Mouse (Mus musculus): Measurements from ENCODE around the gene Stk25.

Gene Stk25

DNA sequence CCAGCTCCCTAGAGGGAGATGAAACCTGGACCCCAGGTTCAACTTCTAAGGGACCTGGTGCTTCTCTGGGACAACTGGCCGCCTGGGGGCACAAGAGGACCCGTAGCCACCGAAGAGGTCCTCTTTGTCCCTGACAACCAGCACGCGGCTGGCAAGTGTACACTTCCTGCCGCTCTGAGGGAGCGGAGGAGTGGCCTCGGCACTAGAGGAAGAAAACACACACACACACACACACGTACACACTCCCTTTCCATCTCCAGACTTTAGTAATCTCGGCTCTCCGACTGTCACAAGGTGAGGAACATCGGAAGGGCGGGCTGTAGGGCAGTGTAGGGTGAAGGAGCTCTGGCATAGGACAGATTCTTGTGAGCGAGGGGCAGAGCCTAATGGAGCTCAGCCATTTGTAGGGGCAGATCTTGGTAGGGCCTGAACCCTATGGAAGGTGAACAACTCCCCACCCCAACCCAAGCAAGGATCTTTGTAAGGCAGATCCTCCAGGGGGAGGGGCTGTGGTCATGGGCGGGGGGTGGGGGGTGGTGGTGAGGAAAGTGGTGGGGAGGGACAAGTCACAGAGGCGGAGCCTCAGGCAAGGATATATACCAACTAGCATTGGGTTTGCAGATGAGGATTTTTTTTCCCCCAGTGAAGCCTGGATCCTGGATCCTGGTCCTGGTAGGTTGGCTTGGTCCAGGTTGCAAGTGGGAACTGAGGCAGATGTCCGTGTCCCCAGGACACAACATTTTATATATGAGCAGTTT is 10.5 kb upstream of the Stk25 start:
- DNase-seq (ENCODE audit: low spot score) = peak; percentile 66

GRCm38 (mm10) chr1:93667760-93668400 is 9.4 kb upstream of the Stk25 start:
- DNase-seq (ENCODE audit: low spot score) = no peak

DNA sequence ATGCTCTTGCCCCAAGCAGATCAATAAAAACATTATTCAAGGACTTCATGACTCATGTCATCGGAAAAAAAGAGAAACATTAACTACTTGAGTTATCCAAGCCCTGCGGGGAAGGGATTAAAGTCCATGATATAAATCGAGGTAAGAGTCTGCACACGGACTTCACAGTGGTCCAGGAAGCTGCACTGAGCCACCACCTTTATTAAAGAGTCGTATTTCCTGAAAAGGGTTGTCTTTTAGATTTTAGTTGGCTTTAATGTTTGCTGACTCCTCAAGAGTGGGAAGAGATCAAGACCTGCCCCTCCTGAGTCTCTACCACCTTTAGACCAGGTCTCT is 1.5 kb downstream of the Stk25 start:
- DNase-seq (ENCODE audit: low spot score) = no peak

DNA sequence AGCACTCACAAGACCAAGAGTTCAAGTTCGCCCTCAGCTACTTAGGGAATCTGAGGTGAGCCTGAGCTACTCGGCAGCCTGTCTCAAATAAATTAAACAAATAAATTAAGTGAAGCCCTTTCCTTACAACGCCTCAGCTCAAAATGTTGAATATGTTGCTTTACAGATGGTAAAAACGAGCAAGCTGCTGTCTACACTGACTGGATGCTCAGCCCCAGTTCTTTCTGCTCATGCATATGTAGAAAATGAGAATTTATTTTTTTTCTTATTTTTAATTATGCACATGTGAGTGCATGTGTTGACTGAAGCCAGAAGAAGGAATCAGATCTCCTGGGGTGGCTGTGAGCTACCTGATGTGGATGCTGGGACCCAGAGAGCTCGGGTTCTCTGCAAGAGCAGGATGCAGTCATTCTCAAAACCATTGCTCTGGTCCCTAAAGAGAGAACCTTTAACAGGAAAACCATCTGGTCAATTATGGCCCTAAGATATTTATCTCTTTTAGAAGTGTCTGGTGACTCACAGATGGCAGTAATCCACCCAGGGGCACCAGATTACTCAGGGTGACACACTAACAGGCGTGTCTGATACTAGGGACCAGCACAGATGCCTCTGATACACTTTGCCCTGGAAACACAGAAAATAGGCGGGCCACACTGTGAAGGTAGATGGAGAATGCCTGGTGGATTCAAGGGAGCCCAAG is 2.0 kb downstream of the Stk25 start:
- DNase-seq (ENCODE audit: low spot score) = no peak

- DNase-seq (ENCODE audit: low spot score) = no peak
Observed at GRCm38 (mm10) chr1:93654798-93655197, 3.7 kb downstream of the Stk25 start.

- no peak for DNase-seq (ENCODE audit: low spot score)
Observed at GRCm38 (mm10) chr1:93654275-93654674, 4.2 kb downstream of the Stk25 start.

GRCm38 (mm10) chr1:93649604-93650172 is 8.8 kb downstream of the Stk25 start:
- DNase-seq (ENCODE audit: low spot score) = no peak

- no peak for DNase-seq (ENCODE audit: low spot score)
Observed at GRCm38 (mm10) chr1:93642692-93643091, 15.8 kb downstream of the Stk25 start.

DNA sequence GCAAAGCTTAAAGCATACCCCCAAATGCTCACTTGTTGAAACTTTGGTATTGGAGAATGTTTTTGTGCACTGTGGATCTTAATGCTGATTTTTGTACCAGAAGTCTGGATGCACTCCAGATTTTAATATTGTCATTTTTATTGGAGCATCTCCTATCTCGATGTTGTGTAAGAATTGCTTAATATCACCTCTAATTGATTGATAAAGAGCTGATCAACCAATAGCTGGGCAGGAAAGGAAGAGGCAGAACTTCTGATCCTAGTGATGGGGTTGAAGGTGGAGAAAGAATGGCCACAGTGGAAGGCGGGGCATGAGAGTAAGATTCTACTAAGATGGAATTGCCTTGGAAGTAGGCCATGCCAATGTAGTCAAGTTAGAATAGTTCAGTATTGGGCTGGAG is 16.5 kb downstream of the Stk25 start:
- DNase-seq (ENCODE audit: low spot score) = no peak

DNA sequence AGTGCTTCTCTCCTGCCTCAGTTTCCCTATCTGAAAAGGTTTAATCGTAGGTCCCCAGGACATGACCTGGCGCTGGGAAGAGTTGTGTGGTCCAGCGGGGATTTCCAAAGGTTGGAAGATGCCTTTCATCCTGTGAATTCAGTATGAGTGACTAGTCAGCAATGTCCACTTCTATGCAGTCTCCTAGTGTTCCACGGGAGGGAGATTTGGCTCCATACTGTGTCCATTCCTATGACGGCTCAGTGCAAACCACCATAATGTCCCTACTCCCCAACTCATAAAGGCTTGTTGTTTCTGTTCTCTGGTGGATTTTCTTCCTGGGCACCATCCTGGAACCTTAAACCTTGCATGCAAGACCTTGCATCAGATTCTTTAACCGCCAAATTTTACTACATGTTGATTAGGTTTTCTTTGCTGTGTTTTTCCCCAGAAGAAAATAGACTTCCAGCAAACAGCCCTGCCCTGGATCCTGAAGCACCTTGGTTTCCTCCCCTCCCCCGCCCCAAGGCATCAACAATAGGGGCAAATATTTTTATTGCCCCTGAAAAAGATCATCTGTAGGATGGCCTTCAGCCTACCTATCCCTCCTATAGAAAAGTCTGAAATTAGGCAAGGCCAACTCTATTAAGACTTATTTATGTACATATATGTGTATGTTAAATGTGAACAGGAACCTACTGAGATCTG is 22.1 kb downstream of the Stk25 start:
- no peak for DNase-seq (ENCODE audit: low spot score)

DNA sequence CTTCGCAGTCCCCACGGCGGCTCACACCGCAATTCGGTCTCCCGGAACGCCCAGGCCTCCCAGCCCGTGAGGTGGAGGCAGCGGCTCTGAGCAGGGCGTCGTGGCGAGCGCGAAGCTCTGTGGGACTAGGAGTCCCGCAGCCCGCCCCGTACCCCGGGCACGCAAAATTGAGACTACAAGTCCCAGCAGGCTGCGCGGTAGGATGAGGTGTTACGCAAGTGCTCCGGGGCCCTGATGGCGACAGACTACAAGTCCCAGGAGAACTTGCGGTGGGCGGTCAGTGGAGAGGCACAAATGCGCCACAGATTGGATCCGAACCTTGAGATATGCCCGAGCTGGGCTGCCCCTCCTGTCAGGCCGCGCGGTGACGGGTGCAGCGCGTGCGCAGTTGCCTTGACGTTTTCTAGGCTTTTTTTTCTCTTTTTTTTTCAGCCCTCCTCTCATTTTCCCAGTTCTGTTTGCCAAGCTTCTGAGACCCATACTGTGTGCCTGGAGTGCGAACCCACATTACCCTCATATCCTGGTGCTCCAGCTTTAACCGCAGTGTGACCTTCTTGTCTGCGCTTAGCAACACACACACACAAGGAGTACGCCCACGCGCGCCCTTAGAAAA is 22.8 kb downstream of the Stk25 start:
- peak; percentile 99 for DNase-seq (ENCODE audit: low spot score)

DNA sequence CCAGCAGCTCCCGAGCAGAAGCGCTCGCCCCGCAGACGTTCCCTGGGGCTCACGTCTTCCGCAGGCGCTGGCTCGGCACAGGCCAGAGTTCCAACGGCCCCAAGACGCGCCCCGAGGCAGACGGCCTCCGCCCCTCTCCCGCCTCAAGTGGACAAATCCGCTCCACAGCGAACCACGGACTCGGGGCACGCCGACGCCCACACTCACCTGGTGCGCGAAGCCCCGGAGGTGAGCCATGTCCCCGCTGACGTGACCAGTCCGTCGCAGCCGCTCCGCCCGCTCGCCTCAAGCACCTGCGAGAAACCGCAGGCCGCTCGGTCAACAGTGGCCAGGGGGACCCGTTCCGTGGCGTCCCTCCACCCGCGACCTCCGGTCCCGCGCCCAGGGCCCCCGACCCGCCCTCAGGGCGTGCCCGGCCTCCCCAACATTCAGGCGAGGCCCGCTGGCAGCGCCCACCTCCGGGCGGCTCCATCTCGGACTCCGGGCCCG is 23.3 kb downstream of the Stk25 start:
- DNase-seq (ENCODE audit: low spot score) = no peak

GRCm38 (mm10) chr1:93634481-93634891 is 24.0 kb downstream of the Stk25 start:
- peak; percentile 70 for DNase-seq (ENCODE audit: low spot score)

GRCm38 (mm10) chr1:93632723-93633122 is 25.7 kb downstream of the Stk25 start:
- DNase-seq (ENCODE audit: low spot score) = no peak

GRCm38 (mm10) chr1:93630796-93631195 is 27.7 kb downstream of the Stk25 start:
- no peak for DNase-seq (ENCODE audit: low spot score)

DNA sequence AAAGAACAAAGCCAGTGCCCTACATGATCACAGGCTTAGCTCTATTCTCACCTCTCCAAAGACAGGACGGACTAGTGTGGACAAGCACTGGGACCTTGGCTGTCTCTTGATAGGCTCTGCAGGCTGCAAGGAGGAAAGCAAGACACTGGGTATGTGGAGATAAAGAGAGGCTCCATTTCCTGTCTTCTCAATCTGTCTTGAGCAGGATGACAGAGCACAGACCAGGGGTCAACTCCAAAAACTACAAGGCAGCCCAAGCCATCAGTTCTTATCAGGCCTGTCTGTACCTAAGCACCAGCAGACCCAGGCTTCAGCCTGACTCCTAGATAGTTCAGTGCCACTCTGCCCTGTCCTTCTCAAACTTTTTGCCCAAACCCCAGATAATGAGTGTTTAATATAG is 34.0 kb downstream of the Stk25 start:
- no peak for DNase-seq (ENCODE audit: low spot score)

- no peak for DNase-seq (ENCODE audit: low spot score)
Observed at GRCm38 (mm10) chr1:93618948-93619347, 39.5 kb downstream of the Stk25 start.

DNA sequence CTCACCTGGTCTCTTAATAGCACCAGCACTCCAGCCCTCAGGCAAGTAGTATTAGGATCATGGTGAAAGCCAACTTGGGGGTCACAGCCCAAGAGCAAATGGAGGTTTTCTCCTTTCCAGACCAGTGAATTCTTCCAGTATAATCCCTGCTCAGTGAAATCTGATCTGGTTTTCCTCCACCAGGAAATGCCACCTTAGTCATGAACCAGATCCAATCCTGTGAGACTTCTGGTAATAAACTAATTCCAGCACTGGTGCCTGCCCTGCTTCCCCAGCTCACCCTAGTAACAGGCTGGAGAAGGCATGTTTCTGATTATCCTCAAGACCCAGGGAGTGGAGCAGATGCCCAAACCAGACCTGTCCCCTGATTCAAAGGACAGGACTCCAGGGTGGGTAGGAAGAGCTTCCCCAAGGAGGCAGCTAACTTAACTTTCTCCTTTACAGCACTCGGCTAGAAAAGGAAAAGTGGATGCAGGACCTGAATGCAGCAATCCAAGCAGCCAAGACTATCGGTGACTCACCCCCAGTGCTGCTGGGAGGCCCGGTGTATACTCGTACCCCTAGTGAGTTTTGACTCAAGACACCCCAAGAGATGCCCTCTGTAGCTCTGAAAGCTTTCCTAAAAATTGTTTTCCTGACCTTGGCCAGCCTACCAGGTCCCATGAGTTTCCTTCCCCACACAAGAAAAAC is 40.3 kb downstream of the Stk25 start:
- DNase-seq (ENCODE audit: low spot score) = no peak

DNA sequence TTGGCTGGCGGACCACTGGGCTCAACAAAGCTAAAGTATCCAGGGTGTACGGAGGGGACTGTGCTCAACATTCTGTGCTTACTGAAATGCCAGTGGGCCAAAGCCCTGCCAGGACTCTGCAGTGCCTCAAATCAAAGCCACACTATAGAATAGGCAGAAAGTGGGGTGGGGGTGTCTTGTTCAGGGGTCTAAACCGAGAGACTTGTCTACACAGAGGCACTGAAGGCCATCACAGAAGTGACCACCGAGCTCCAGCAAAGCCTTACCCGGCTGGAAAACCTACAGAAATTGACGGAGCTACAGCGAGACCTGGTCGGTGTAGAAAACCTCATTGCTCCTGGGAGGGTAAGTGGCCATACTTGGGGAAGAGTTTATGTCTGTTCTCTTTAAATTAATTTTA is 48.7 kb downstream of the Stk25 start:
- DNase-seq (ENCODE audit: low spot score) = no peak

DNA sequence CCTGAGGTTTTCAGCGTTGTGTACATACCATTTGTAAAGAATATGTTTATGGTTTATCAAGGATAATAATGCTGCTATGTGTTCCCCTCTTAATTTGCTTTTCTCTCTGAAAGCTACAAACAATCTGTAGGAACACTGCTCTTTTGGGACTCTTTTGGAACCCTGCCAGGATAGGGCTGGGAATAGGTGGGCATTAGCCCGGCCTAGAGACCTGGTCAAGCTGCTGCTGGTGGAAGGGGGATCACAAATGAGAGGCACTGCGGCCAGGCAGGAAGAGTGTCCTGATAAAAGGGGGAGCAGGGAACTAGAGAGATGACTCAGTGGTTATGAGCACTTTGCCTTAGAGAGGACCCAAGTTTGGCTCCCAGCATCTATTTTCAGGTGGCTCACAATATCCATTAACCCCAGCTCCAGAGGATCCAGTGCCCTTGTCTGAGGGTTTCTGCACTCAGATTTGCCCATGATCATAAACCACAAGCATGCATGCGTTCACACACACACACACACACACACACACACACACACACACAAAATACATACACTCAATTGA is 49.7 kb downstream of the Stk25 start:
- DNase-seq (ENCODE audit: low spot score) = no peak
